Mouse (Mus musculus) heart, adult 8-10 months (tissue): ENCODE measurements around the gene Lcn8. TPM values are rescaled to one million over a fixed set of nuclear protein-coding genes. Genes with fewer than 3 reads are reported as not detected.
"Not testable (repeated sequence)": the region's sequence is repeated elsewhere in the genome, so short reads cannot be mapped to it uniquely, and the experiment has no call there.

ENCODE experiments used
- DNase-seq: peaks from one replicate; pipeline ENCODE4 v3.0.0; 2022; ENCODE audit warnings: low spot score
- total RNA-seq, 4 experiments: library from RNA; stranded (reverse); gene quantifications; 2 replicates each; pipeline ENCODE4 v1.2.4; 2022

Gene Lcn8
- total RNA-seq, 4 experiments from 2014 or later = 0.50 to 1.3 (median 0.97) TPM

DNA sequence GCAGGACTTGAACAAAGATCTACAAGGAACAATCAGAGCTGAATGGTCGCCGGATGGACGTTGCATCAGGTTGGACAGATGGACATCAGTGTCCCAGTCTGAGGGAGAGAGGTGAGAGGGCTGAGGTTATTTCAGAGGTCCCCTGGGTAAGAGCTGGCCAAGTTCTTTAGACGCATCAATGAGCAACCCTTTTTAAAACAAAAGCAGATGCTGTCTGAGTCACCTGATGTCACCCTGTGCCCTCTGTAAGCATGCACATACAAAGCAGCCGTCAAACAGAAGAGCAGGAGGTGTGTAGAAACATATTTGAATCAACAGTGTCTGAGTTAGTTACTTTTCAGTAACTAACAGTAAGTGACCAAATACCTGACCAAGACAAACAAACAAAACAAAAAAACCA is 11.2 kb downstream of the Lcn8 start:
- no peak for DNase-seq

- no peak for DNase-seq
Observed at GRCm38 (mm10) chr2:25666516-25666915, 13.6 kb downstream of the Lcn8 start.

- DNase-seq = no peak
Observed at GRCm38 (mm10) chr2:25676486-25676885, 23.6 kb downstream of the Lcn8 start, which contains the start of gene Lcn6. Gene Lcn6, plus strand, starts transcription at chr2:25676786.

GRCm38 (mm10) chr2:25679559-25679958 is 26.6 kb downstream of the Lcn8 start:
- no peak for DNase-seq

DNA sequence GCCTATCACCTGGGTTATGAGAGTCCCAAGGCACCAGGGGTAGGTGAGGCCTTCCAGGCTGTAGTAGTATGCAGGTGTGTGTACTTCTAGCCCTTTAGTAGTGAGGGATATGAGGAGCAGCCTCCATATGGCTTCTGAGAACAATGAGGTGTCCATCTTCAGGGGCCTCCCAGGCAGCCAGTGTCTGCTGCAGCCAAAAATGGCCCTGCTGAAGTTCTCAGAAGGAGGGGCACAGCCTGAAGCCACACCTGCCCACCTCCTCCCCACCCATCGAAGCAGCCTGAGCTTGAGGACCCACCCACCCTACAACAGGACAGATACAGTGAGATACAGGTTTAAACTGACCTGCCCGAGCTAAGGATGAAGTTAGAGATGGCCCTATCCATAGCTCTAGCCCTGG is 29.5 kb downstream of the Lcn8 start, which contains the start of gene Lcn10:
TSS of gene Lcn10 (plus strand) at position 301 of the 400 bp plus-strand sequence.
- DNase-seq = no peak

DNA sequence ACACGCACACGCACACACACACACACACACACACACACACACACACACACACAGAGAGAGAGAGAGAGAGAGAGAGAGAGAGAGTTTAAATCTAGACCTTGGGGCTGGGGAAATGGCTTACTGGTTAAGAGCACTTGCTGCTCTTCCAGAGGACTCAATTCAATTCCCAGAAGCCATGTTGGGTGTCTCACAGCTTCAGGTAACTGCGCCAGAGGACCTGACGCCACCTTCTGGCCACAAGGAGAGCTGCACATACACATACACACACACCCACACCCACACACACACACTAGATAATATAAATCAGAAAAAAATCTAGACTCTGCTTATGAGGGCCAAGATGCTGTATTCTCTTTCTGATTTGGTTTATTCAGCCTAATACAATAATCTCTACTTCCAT is 34.0 kb downstream of the Lcn8 start:
- DNase-seq = no peak

GRCm38 (mm10) chr2:25694605-25695004 is 41.7 kb downstream of the Lcn8 start:
- DNase-seq = peak; percentile 69

DNA sequence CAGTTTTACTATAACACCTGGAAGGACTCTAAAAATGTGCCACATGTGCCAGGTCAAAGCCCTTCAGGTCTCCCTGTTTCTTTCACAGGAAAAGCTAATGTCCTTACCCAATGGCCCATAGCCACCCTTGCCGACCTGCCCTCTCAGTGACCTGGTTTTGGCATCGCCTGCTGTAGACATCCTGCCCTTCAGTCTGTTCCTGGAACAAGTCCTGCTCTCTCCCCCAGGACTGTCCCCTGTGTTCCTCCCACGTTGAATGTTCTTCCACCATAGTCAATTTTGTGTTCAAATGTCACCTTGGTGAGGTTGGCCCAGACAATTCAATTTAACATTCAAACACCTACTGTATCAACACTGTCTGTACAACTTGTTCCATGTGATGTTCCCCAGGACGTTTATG is 44.0 kb downstream of the Lcn8 start:
- no peak for DNase-seq

- no peak for DNase-seq
Observed at GRCm38 (mm10) chr2:25698696-25699095, 45.8 kb downstream of the Lcn8 start.

GRCm38 (mm10) chr2:25699743-25700142 is 46.8 kb downstream of the Lcn8 start, which contains the start of gene Obp2a:
Gene Obp2a, plus strand, starts transcription at chr2:25700043.
- not testable (repeated sequence) for DNase-seq

DNA sequence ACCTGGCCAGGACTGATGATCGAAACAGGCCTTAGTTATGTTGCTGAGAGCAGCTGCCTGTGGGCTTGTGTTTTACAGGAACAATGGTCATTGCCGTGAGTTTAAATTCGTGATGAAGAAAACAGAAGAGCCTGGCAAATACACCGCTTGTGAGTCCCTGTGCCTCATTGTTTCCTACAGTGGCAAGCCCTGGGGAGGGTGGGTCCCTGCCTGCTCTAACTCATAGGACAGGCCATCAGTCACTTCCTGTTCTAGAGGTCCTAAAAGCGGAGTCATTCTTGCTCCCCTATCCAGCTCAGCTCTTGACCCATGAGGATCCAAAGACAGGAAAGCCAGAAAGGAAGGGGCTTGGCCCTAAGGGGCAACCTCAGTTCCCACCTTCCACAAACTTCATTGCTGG is 48.1 kb downstream of the Lcn8 start:
- no peak for DNase-seq

GRCm38 (mm10) chr2:25703706-25704105 is 50.8 kb downstream of the Lcn8 start:
- no peak for DNase-seq

Other genes with a start within 250 kb of the Lcn8 start
- gene Fut7, start 229.9 kb upstream of the Lcn8 start, total RNA-seq = under 1 TPM in 2 of 4 experiments, not detected in 2; 0.16 to 0.60 TPM
- gene Abca2, start 224.4 kb upstream of the Lcn8 start, total RNA-seq = 10 to 100 TPM; 42.5 to 47.2 (median 45.2) TPM
- gene Clic3, start 196.3 kb upstream of the Lcn8 start, total RNA-seq = 1 to 10 TPM; 1.3 to 3.6 (median 2.3) TPM
- 10 to 100 TPM; 21.4 to 30.7 (median 23.3) TPM for gene Paxx, start 192.0 kb upstream of the Lcn8 start, total RNA-seq
- gene Ptgds, start 183.1 kb upstream of the Lcn8 start, total RNA-seq = 1,000 to 10,000 TPM in 1 of 4 experiments, 100 to 1,000 TPM in 3; 350 to 1,004 (median 621) TPM
- gene Lcn12, start 159.2 kb upstream of the Lcn8 start, total RNA-seq = not detected
- 100 to 1,000 TPM in 1 of 4 experiments, 10 to 100 TPM in 3; 79.4 to 105 (median 88.7) TPM for gene Fbxw5, start 152.4 kb upstream of the Lcn8 start, total RNA-seq
- 1 to 10 TPM; 1.7 to 2.6 (median 2.0) TPM for gene C8g, start 151.4 kb upstream of the Lcn8 start, total RNA-seq
- 10 to 100 TPM; 11.8 to 16.3 (median 13.8) TPM for gene Traf2, start 106.2 kb upstream of the Lcn8 start, total RNA-seq
- gene Edf1, start 95.3 kb upstream of the Lcn8 start, total RNA-seq = 100 to 1,000 TPM; 156 to 257 (median 210) TPM
- gene Mamdc4, start 78.3 kb upstream of the Lcn8 start, total RNA-seq = 1 to 10 TPM; 1.1 to 2.2 (median 1.5) TPM
- gene Phpt1, start 77.9 kb upstream of the Lcn8 start, total RNA-seq = 10 to 100 TPM; 58.2 to 72.2 (median 65.4) TPM
- under 1 TPM; 0.09 to 0.38 (median 0.25) TPM for gene Ajm1, start 71.4 kb upstream of the Lcn8 start, total RNA-seq
- gene Rabl6, start 44.6 kb upstream of the Lcn8 start, total RNA-seq = 10 to 100 TPM; 67.3 to 75.3 (median 71.3) TPM
- not detected for gene Ccdc183, start 35.4 kb upstream of the Lcn8 start, total RNA-seq
- 10 to 100 TPM; 32.0 to 42.2 (median 38.6) TPM for gene Tmem141, start 31.1 kb upstream of the Lcn8 start, total RNA-seq
- gene Fcna, start 25.1 kb upstream of the Lcn8 start, total RNA-seq = 1 to 10 TPM; 3.4 to 6.0 (median 4.3) TPM
- gene Lcn5, start 4.8 kb downstream of the Lcn8 start, total RNA-seq = not detected
- gene Lcn6, start 23.7 kb downstream of the Lcn8 start, total RNA-seq = not detected
- gene Lcn10, start 29.6 kb downstream of the Lcn8 start, total RNA-seq = not detected
- under 1 TPM in 1 of 4 experiments, not detected in 3; 0.37 TPM for gene Obp2a, start 46.9 kb downstream of the Lcn8 start, total RNA-seq
- 10 to 100 TPM; 14.2 to 21.0 (median 15.6) TPM for gene Bmyc, start 53.6 kb downstream of the Lcn8 start, total RNA-seq
- gene Obp2b, start 83.9 kb downstream of the Lcn8 start, total RNA-seq = not detected
- gene Lcn3, start 112.4 kb downstream of the Lcn8 start, total RNA-seq = not detected
- gene Lcn11, start 123.9 kb downstream of the Lcn8 start, total RNA-seq = not detected
- not detected for gene Gm13539, start 129.1 kb downstream of the Lcn8 start, total RNA-seq
- not detected for gene Glt6d1, start 162.7 kb downstream of the Lcn8 start, total RNA-seq
- gene Lcn9, start 170.0 kb downstream of the Lcn8 start, total RNA-seq = not detected
- not detected for gene Sohlh1, start 194.1 kb downstream of the Lcn8 start, total RNA-seq
- gene Kcnt1, start 210.6 kb downstream of the Lcn8 start, total RNA-seq = under 1 TPM; 0.44 to 0.90 (median 0.59) TPM